ENCODE assay signal across 22 mouse cellular contexts in the genomic region with DNA sequence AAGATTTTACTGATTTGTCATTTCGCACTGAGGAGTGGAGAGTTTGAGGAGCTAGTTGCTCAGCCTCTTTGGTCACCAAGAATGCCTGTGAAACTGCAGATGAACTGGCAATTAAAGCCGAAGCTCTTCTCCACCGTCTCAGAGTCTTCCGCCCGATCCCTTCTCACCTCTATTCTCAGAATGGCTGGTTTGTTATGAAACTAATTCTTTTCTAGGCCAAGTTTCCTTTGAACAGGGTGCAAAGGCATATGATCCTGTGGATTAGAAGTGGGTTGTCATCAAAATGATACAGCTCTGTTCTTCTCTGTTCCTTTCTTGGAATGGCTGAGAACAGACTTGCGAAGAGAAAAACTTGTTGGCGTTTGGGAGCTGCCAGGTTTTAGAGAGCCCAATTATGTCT.
DNase-seq lines count a peak whose midpoint lies in the region; TF ChIP-seq lines count a peak whose summit lies in the region.
"Had no signal": no experiment of that assay in that cellular context is flagged by ENCODE, and none has a peak within 500 bp of the region (broad histone marks: within the 10 kb centered on the region; RNA-seq: fewer than 3 reads in every experiment).

No protein-coding gene starts in this region.

- DNase-seq in brain, adult 2 months (ENCODE audit: low read depth, low spot score): peak; percentile 80
- peak; percentile 34 to 49 for DNase-seq in left cerebral cortex, adult 18-20 months (ENCODE audit: low spot score in 2 of 2)
- DNase-seq in right cerebral cortex, postnatal 10 days (ENCODE audit: low spot score in 2 of 2): peak; percentile 23 to 41
- no peak for DNase-seq in kidney, adult 8-10 months
- no peak for DNase-seq in spleen, postnatal 14 days (ENCODE audit: low spot score in 2 of 2)
- DNase-seq in spleen, adult 18-20 months: no peak
- DNase-seq: adrenal gland, adult 8-10 months; B cell, adult 2 months; cerebellum, adult 8-10 months; cerebellum, postnatal 25 days; gastrocnemius, postnatal 10 days; heart, postnatal 10 days; kidney, adult 11 months; lung, embryonic 14.5 days; thymus, postnatal 14 days had no signal

- H3K4me3 ChIP-seq in cortical plate, adult 2 months (ENCODE audit: insufficient read depth, low read length): no peak overlapping the region
- H3K4me3 ChIP-seq: embryonic facial prominence, embryonic 12.5 days; heart, embryonic 13.5 days; hindbrain, embryonic 15.5 days; limb, embryonic 12.5 days; liver, embryonic 15.5 days; stomach, embryonic 15.5 days had no signal

- H3K27ac ChIP-seq in cortical plate, adult 2 months (ENCODE audit: insufficient read depth, low read length): peak overlapping the region; percentile 93
- H3K27ac ChIP-seq: embryonic facial prominence, embryonic 12.5 days; heart, embryonic 13.5 days; hindbrain, embryonic 15.5 days; limb, embryonic 12.5 days; liver, embryonic 15.5 days; stomach, embryonic 15.5 days had no signal

- 0 out of 2 replicates have a peak, but pooled peaks have one; percentile 32 for TF ChIP-seq POLR2A in cortical plate, adult 2 months (IDR thresholded peaks at IDR 0.05; ENCODE audit: extremely low read depth, insufficient read depth, low read length)

- H3K4me1 ChIP-seq in cortical plate, adult 2 months (ENCODE audit: control insufficient read depth, insufficient read depth, low read length): peaks cover 3% of the 10 kb centered on the region
- H3K4me1 ChIP-seq: heart, embryonic 13.5 days; hindbrain, embryonic 15.5 days; limb, embryonic 12.5 days; liver, embryonic 15.5 days; stomach, embryonic 15.5 days had no signal

- TF ChIP-seq CTCF in cortical plate, adult 2 months (IDR thresholded peaks at IDR 0.05; ENCODE audit: extremely low read depth, insufficient read depth, low read length): no peak

Comparison
In these comparisons a context has a peak if more than half of its experiments do, and no peak if none do; other contexts are left out.
1. DNase-seq: peak in brain, adult 2 months (single experiment), left cerebral cortex, adult 18-20 months (2 of 2) and right cerebral cortex, postnatal 10 days (2 of 2); none in kidney, adult 8-10 months (0 of 2), spleen, postnatal 14 days (0 of 2) and spleen, adult 18-20 months (0 of 2).